Mouse (Mus musculus) right cerebral cortex, adult 2 months (tissue): Measurements from ENCODE around the gene Hoxb4.

Experiments
- DNase-seq, 2 experiments: peaks; one replicate each; pipeline ENCODE4 v3.0.0; 2021 to 2022; ENCODE audit warnings: low spot score in 2 of 2

Hoxb4 gene

GRCm38 (mm10) chr11:96317608-96318367, at the start of gene Hoxb4:
Hoxb4 (plus strand) TSS chr11:96318267.
- no peak for DNase-seq

- no peak for DNase-seq
These were observed 48.2 kb upstream of the Hoxb4 start for GRCm38 (mm10) chr11:96269869-96270268.

- DNase-seq = no peak
These were observed 47.0 kb upstream of the Hoxb4 start, which contains the start of gene Hoxb9 for GRCm38 (mm10) chr11:96270996-96271540. Hoxb9 (plus strand) TSS chr11:96271457.

- no peak for DNase-seq
These were observed 46.5 kb upstream of the Hoxb4 start for GRCm38 (mm10) chr11:96271541-96272011.

- DNase-seq = no peak
These were observed 45.8 kb upstream of the Hoxb4 start for GRCm38 (mm10) chr11:96272024-96272921.

- DNase-seq = no peak
These were observed 43.6 kb upstream of the Hoxb4 start for GRCm38 (mm10) chr11:96274428-96274827.

- DNase-seq = no peak
These were observed 42.2 kb upstream of the Hoxb4 start for GRCm38 (mm10) chr11:96275896-96276295.

GRCm38 (mm10) chr11:96277151-96278044, 40.7 kb upstream of the Hoxb4 start:
- DNase-seq = no peak

GRCm38 (mm10) chr11:96278324-96278723, 39.7 kb upstream of the Hoxb4 start:
- no peak for DNase-seq

- peak; percentile 82 to 90 for DNase-seq
These were observed 39.3 kb upstream of the Hoxb4 start for GRCm38 (mm10) chr11:96278773-96279172.

- no peak for DNase-seq
These were observed 38.4 kb upstream of the Hoxb4 start for GRCm38 (mm10) chr11:96279421-96280233.

GRCm38 (mm10) chr11:96280399-96281378, 37.4 kb upstream of the Hoxb4 start:
- no peak for DNase-seq

- no peak for DNase-seq
These were observed 36.7 kb upstream of the Hoxb4 start for GRCm38 (mm10) chr11:96281396-96281795.

- DNase-seq = no peak
These were observed 36.1 kb upstream of the Hoxb4 start, which contains the start of gene Hoxb8 for GRCm38 (mm10) chr11:96281855-96282570. Hoxb8 (plus strand) TSS chr11:96281905.

GRCm38 (mm10) chr11:96282795-96283430, 35.2 kb upstream of the Hoxb4 start:
- no peak for DNase-seq

GRCm38 (mm10) chr11:96284041-96284749, 33.9 kb upstream of the Hoxb4 start:
- no peak for DNase-seq
